Mouse (Mus musculus): ENCODE measurements at regions not wholly inside any gene's neighbourhood (a gene's known extent, or its start where the extent isn't known, plus 50 kb on each side); places are given as distances from the start of the nearest gene placed in this dataset.

- Histone ChIP-seq H3K27ac (ENCODE audit: insufficient read depth, low read length) (no peak overlapping the region), H3K4me3 (ENCODE audit: insufficient read depth, low read length) (no peak overlapping the region), H3K4me1 (ENCODE audit: control insufficient read depth, insufficient read depth, low read length) (no peaks in the 10 kb centered on the region)
- TF ChIP-seq POLR2A (IDR thresholded peaks at IDR 0.05; ENCODE audit: low read depth, low read length), result no peak
- TF ChIP-seq CTCF (IDR thresholded peaks at IDR 0.05; ENCODE audit: borderline replicate concordance, insufficient read depth, low read length), result no peak
Measured at GRCm38 (mm10) chr6:13373896-13374295, 149.1 kb upstream of the Vwde start.

- no peak for TF ChIP-seq CTCF (IDR thresholded peaks at IDR 0.05; ENCODE audit: borderline replicate concordance, insufficient read depth, low read length)
- no peak for TF ChIP-seq POLR2A (IDR thresholded peaks at IDR 0.05; ENCODE audit: low read depth, low read length)
- H3K4me3 ChIP-seq (ENCODE audit: insufficient read depth, low read length), result no peak overlapping the region
- no peak overlapping the region for H3K27ac ChIP-seq (ENCODE audit: insufficient read depth, low read length)
- H3K4me1 ChIP-seq (ENCODE audit: control insufficient read depth, insufficient read depth, low read length), result no peaks in the 10 kb centered on the region
Measured at GRCm38 (mm10) chr6:13369709-13370296, 145.0 kb upstream of the Vwde start.
